Mouse (Mus musculus): ENCODE measurements around the gene Trappc6a.

The Trappc6a gene

GRCm38 (mm10) chr7:19524420-19525104 lies 16.4 kb downstream of the Trappc6a start:
- no peak for DNase-seq

GRCm38 (mm10) chr7:19525105-19525481 lies 16.9 kb downstream of the Trappc6a start:
- DNase-seq, result no peak

GRCm38 (mm10) chr7:19531077-19531476 lies 22.9 kb downstream of the Trappc6a start:
- no peak for DNase-seq

- no peak for DNase-seq
Observed at GRCm38 (mm10) chr7:19532240-19532639, 24.0 kb downstream of the Trappc6a start.

GRCm38 (mm10) chr7:19534676-19535075 lies 26.5 kb downstream of the Trappc6a start:
- no peak for DNase-seq

- no peak for DNase-seq
Observed at GRCm38 (mm10) chr7:19540771-19541566, 32.8 kb downstream of the Trappc6a start.

- no peak for DNase-seq
Observed at GRCm38 (mm10) chr7:19541681-19542154, 33.5 kb downstream of the Trappc6a start.

- no peak for DNase-seq
Observed at GRCm38 (mm10) chr7:19542155-19542691, 34.0 kb downstream of the Trappc6a start.

GRCm38 (mm10) chr7:19543584-19543983 lies 35.4 kb downstream of the Trappc6a start:
- DNase-seq, result peak; percentile 77

GRCm38 (mm10) chr7:19546007-19546406 lies 37.8 kb downstream of the Trappc6a start:
- DNase-seq, result no peak

GRCm38 (mm10) chr7:19547344-19547969 lies 39.3 kb downstream of the Trappc6a start:
- DNase-seq, result no peak

- DNase-seq, result no peak
Observed at GRCm38 (mm10) chr7:19549394-19549793, 41.2 kb downstream of the Trappc6a start.

GRCm38 (mm10) chr7:19551634-19552033 lies 43.4 kb downstream of the Trappc6a start:
- DNase-seq, result no peak

GRCm38 (mm10) chr7:19552443-19552842 lies 44.2 kb downstream of the Trappc6a start:
- DNase-seq, result no peak

GRCm38 (mm10) chr7:19554168-19554567 lies 46.0 kb downstream of the Trappc6a start:
- DNase-seq, result no peak

GRCm38 (mm10) chr7:19557086-19557485 lies 48.9 kb downstream of the Trappc6a start:
- no peak for DNase-seq

- no peak for DNase-seq
Observed at GRCm38 (mm10) chr7:19557982-19558900, 50.0 kb downstream of the Trappc6a start.

GRCm38 (mm10) chr7:19558965-19559364 lies 50.8 kb downstream of the Trappc6a start:
- DNase-seq, result peak; percentile 49

- DNase-seq, result no peak
Observed at GRCm38 (mm10) chr7:19560491-19561260, 52.5 kb downstream of the Trappc6a start.

GRCm38 (mm10) chr7:19561431-19561764 lies 53.2 kb downstream of the Trappc6a start:
- no peak for DNase-seq
